Mouse (Mus musculus) liver, postnatal 0 days (tissue): ENCODE results near the gene Pygo1.

Experiments
- CTCF ChIP-seq: sonication (generic); IDR thresholded peaks from 2 replicates; pipeline ENCODE4 v1.5.1; 2016; ENCODE audit warnings: antibody characterized with exemption, low read depth
- EP300 ChIP-seq: IDR thresholded peaks from 2 replicates; pipeline ENCODE4 v1.6.1; 2016; ENCODE audit warnings: antibody characterized with exemption, low read depth, mild to moderate bottlenecking

GRCm38 (mm10) chr9:72931166-72931790 lies 5.8 kb downstream of the Pygo1 start:
- TF ChIP-seq CTCF (no peak), EP300 (no peak)
